Mouse (Mus musculus) lung, postnatal 4 days (tissue): ENCODE results near the gene Igf2r.

ENCODE experiments used
- DNase-seq, 2 experiments: peaks; one replicate each; pipeline ENCODE4 v3.0.0; 2021

Igf2r gene

DNA sequence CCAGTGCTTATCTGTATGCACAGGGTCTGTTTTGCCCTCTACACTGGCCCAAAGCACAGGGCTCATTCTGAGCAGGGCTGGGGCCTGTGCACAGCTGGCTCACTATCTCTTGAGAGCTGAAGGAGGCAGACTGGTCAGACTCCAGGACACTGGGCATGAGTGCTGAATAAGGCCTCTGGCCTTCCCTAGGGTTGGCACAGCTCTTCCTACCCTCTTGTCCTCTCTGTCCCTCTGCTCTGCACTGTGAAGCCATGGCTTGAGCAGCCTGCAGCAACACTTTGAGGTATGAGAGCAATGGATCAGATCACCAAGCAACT lies 100.1 kb downstream of the Igf2r start:
- DNase-seq, result no peak

DNA sequence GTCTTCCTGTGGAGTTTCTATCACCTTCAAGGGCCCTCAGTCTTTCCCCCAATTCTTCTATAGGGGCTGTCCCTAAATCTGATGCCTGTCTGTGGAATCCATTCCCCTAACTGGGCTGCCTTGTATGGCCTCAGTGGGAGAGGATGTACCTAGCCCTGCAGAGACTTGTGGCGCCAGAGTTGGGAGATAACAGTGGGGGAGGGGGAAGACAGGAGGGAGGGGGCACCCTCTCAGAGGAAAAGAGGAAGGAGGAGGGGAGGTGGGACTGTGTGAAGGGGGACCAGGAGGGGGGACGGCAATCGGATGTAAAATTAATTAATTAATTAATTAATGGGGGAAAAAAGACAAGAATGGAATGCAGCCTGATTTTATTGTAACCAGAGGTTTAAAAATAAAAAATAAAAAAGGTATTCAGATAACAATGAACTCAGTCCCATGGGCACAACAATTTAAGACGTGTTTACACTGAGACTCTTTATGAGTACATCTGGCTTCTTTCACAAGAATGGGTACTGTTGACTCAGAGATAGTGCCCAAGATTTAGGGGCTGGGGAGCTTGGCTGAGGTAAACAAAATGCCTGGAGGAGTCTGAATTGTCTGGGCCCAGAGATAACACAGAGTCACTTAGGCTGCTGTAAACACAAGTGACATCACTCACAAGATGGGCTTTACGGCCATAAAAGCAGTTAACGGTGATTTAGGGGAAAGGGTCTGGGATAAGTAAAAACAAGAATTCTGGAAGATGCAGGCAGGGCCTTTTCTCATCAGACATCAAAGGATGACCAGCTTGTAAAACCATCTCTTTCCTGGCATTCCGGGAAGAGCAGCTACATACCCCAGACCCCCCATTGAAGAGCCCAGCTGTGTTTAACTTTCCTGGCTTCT lies 100.7 kb downstream of the Igf2r start:
- no peak for DNase-seq

DNA sequence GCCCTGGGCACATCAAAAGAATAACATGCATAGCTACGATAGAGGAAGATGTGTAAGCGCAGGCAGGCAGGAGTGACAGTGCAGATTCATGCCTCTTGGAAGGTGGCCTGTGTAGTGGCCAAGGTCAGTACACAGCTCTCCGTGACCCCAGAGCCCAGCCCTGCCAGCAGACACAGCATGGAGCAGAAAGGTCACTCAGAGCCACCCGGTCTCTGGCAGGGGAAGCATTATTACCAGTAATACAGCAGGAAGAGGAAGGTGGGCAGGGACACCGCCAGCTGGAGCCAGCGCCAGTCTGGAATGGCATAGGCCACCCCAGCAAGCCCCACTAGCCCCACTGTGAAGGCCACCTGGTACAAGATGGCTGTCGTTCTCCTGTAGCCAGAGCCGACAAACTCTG lies 105.3 kb downstream of the Igf2r start:
- no peak for DNase-seq

DNA sequence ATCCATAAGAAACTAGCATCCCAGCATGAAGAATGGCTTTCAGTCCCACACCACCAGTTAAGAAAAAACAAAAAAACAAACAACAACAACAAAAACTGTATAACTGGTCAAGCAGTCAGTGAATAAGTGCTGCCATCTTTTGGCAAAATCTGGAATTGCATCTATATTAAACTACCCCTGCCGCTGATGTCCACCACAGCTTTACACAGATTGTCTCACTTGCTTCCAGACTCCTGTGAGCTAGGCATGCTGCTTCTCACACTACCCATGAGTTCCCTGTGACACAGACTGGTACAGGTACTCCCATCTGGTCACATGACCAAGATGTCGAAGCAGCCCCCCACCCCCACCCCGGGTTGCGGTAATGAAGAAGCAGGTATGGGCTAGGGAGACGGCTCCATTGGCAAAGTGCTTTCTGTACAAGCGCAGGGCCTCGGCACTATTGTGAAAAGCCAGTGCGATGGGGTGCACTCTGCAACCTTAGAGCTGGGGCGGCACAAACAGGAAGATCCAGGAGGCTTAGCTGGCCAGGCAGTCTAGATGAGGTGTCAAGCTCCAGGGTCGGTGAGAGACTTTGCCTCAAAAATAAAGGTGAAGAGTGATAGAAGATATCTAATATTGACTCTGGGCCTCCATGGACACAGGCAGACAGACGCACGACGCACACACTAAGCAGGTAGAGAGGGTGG lies 108.7 kb downstream of the Igf2r start:
- peak in 1 of 2 experiments; percentile 20 for DNase-seq

DNA sequence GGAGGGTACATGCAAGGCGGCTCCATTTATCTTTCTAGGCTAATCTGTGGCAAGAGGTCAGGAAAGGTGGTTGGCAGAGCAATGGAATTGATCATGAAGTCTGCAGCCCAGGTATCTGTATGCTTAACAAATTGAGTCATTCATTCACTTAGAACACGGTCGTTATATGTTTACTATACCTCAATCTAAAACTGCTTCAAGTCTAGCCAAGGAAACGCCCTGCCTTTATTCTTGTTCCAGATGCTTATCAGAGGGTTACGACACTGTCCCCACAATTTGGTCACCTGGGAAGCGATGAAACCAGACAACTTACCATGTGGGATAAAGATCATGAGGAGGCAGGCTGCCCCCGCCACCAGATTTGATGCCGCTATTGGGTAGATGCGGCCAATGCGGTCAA lies 110.2 kb downstream of the Igf2r start:
- no peak for DNase-seq

DNA sequence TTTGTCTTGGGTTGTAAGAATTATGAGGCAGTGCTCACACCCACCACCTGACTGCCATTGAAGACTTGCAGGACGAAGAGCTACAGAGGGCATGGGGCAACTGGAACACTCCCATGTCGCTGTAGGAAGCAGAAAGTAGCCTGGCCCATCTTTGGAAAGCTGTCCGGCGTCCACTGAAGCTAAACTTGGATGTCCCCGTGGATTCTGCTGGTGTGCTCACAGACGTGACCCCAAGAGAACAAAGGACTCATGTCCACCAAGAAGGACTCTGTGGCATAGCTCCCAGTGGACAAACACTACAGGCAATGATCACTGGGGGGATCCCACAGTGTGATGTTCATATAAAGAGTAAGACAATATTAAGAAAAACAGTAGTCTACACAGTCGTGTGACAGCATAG lies 110.7 kb downstream of the Igf2r start:
- no peak for DNase-seq

DNA sequence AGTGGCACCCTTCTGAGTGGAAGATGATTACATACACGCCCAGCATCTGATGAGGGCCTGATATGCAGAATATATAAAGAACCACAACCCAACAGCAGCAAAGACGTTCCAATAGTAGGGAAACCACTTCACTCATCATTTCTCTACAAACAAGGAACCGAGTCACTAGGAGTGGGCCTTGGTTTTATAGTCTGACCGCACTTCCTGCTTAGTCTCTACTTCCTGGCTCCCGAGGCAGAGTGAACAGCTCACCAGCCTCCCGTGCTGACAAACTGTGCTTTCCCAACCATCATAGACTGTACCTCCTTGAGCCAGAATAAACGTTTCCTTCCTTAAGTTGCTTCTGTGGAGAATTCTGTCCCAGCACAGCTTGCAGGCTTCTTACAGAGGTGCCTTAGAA lies 113.6 kb downstream of the Igf2r start:
- DNase-seq, result no peak

DNA sequence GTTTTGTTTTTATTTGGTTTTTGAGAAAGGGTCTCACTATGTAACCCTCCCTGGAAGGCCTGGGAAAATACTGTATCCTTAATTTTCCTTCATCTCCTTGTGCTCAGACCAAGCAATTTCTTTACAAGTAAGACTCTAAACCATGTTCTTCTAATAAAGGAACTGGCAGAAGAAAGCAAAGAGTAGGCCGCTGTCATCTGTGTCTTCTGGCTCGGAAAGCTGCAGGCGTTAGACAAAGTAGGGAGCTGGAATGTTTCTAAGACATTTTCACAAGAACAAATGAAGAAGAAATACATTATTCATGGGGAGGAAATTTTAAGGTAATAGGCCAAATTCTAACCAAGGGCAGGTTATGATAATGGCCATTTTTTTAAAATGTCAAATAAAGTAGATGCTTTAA lies 115.4 kb downstream of the Igf2r start:
- DNase-seq, result no peak

DNA sequence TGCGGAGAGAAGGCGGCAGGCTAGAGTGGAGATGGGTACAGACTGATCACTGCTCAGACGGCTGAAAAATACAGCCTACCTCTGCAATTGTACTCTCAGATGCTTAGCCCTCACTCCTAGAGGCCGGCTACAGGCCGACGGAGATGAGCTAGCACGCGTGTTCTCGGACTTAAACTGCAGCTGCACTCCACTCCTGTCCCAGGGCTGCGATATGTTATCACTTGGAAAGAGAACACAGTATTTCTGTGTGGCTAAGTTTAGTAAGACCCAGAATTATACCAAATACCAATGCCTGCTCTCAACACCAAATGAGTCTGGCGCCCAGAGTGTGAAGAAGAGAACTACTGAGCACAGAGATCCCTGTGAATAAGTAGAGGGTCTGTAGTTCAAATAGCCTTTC lies 116.9 kb downstream of the Igf2r start:
- DNase-seq, result no peak

DNA sequence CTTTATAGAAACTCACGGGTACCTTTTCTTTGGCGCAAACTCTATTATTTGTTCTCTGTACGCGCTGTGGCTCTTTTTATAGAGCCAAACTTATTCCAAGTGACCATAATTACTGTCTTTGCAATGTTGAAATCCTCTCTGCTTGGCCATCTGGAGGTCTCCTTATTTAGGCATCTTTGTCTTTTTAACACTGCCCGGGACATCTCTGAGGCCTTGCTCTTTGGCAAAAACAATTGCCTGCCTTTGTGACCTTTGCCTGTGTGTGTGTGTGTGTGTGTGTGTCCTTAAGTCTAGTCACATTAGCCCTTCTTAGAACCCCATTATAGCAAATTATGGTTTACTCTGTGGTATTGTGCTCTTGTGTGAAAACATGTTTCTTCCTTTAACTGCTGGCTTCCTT lies 124.0 kb downstream of the Igf2r start:
- peak; percentile 14 to 45 for DNase-seq

DNA sequence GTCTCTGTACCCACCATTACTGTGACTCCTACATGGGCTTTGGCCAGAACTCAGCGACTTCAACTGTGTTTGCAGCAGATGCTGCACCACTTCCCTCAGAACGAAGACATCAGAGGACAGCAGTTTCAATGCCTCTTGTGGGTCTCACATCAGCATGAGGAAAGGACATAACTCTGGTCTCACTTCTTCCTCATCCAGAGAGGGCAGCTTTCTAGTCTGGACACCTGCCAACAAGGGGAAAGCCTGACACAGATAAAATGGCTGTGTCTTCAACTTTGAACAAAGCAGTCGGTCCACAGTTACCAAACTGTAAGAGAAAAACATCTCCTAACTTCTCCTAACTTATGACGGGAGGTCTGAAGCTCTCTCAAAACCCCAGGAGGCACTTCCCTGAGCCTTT lies 128.4 kb downstream of the Igf2r start:
- DNase-seq, result no peak

DNA sequence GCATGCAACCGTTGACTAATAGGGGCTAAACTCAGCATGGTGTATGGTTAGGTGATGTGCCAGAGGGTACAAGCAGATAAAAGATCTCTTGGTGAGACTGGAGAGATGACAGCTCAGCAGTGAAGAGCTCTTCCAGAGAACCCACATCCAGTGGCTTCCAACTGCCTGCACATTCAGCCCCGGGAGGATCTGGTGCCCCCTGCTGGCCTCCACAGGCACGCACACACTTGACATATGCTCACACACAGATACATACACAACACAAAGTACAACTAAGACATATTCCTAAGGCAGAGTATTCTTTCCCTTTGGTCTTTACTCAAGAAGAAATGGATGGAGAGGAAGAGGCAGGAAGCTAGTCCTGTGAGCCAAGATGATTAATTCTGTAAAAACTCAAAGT lies 129.9 kb downstream of the Igf2r start:
- no peak for DNase-seq

DNA sequence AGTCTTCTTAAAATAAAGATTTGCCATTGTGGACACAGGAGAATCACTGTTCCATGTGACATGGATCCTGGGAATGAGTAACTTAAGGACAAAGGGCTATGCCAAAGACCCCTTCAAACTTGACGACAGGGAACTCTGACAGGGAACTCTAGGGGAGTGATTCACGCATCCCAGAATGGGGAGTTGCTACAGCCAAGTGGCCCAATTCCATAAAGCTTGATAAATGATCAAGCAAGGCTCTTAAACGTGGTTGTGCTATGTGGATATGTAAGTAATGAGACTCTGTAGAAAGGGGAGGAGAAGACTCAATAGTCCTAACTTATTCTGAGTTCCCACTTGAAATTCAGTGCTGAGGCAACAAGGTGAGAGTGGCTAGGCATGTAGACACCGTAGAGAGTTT lies 134.7 kb downstream of the Igf2r start:
- DNase-seq, result no peak
